Mouse (Mus musculus) E14TG2a.4 (cell line): ENCODE measurements around the gene Gpn1.
A peak's percentile ranks its signal among the peaks of the same experiment; 100 is the strongest.

Experiments
- H3K27me3 ChIP-seq: 2 replicates; pipeline ENCODE4 v1.6.1; 2014; ENCODE audit warnings: low read length, control low read depth; ENCODE audit not compliant: insufficient read depth
- H3K36me3 ChIP-seq: 2 replicates; pipeline ENCODE4 v1.6.1; 2014; ENCODE audit warnings: low read length, control low read depth; ENCODE audit not compliant: insufficient read depth
- H3K4me1 ChIP-seq: replicated peaks from 2 replicates; pipeline ENCODE4 v1.6.1; 2014; ENCODE audit warnings: low read depth, low read length, control low read depth
- H3K4me3 ChIP-seq: replicated peaks from 2 replicates; pipeline ENCODE4 v1.5.1; 2014; ENCODE audit warnings: mild to moderate bottlenecking, low read length
- H3K9me3 ChIP-seq: 2 replicates; pipeline ENCODE4 v1.6.1; 2014; ENCODE audit warnings: low read length, control low read depth
- CTCF ChIP-seq: conservative IDR thresholded peaks from 2 replicates; pipeline ENCODE4 v1.5.1; 2014; ENCODE audit warnings: low read length
- NANOG ChIP-seq: IDR thresholded peaks from 2 replicates; pipeline ENCODE4 v1.6.1; 2014; ENCODE audit warnings: borderline replicate concordance, low read length, mixed read lengths
- POU5F1 ChIP-seq: IDR thresholded peaks from 2 replicates; pipeline ENCODE4 v1.6.1; 2014; ENCODE audit warnings: low read length, borderline replicate concordance

Gpn1 gene

GRCm38 (mm10) chr5:31494513-31495297, at the start of gene Gpn1:
TSS of gene Gpn1 (plus strand) at chr5:31494741.
- Histone ChIP-seq H3K9me3 (no peaks in the 10 kb centered on the region), H3K27me3 (no peaks in the 10 kb centered on the region), H3K4me3 (peak within 1 kb of the TSS; percentile 88), H3K36me3 (peaks cover 41% of the 10 kb centered on the region), H3K4me1 (peaks cover 52% of the 10 kb centered on the region)
- no peak for TF ChIP-seq CTCF
- no peak for TF ChIP-seq NANOG
- no peak for TF ChIP-seq POU5F1

- TF ChIP-seq POU5F1 (no peak), CTCF (no peak), NANOG (no peak)
- no peaks in the 10 kb centered on the region for H3K9me3 ChIP-seq
- H3K36me3 ChIP-seq = no peaks in the 10 kb centered on the region
- H3K4me3 ChIP-seq = peak overlapping the region; percentile 33; the same call in 1 of the 2 replicates
- peaks cover 23% of the 10 kb centered on the region for H3K4me1 ChIP-seq
- peaks cover 3% of the 10 kb centered on the region for H3K27me3 ChIP-seq
Observed at GRCm38 (mm10) chr5:31451336-31451735, 43.2 kb upstream of the Gpn1 start.

GRCm38 (mm10) chr5:31451878-31452561, 42.5 kb upstream of the Gpn1 start, which contains the start of gene Zfp512:
TSS of gene Zfp512 (plus strand) at chr5:31452431.
- TF ChIP-seq NANOG (no peak), CTCF (no peak), POU5F1 (no peak)
- no peaks in the 10 kb centered on the region for H3K36me3 ChIP-seq
- peaks cover 23% of the 10 kb centered on the region for H3K4me1 ChIP-seq
- H3K4me3 ChIP-seq = peak within 1 kb of the TSS; percentile 80
- no peaks in the 10 kb centered on the region; the same call in none of the 2 replicates for H3K27me3 ChIP-seq
- no peaks in the 10 kb centered on the region for H3K9me3 ChIP-seq

GRCm38 (mm10) chr5:31452562-31452878, 42.0 kb upstream of the Gpn1 start:
- H3K4me3 ChIP-seq = peak overlapping the region; percentile 80
- H3K4me1 ChIP-seq = peaks cover 23% of the 10 kb centered on the region
- H3K36me3 ChIP-seq = no peaks in the 10 kb centered on the region
- no peaks in the 10 kb centered on the region; the same call in 1 of the 2 replicates for H3K27me3 ChIP-seq
- no peaks in the 10 kb centered on the region for H3K9me3 ChIP-seq
- TF ChIP-seq NANOG (no peak), CTCF (no peak), POU5F1 (no peak)

GRCm38 (mm10) chr5:31452886-31453410, 41.6 kb upstream of the Gpn1 start:
- H3K9me3 ChIP-seq = no peaks in the 10 kb centered on the region
- no peaks in the 10 kb centered on the region for H3K36me3 ChIP-seq
- peak overlapping the region; percentile 80 for H3K4me3 ChIP-seq
- H3K4me1 ChIP-seq = peaks cover 23% of the 10 kb centered on the region
- no peaks in the 10 kb centered on the region; the same call in 1 of the 2 replicates for H3K27me3 ChIP-seq
- TF ChIP-seq NANOG (no peak), CTCF (no peak), POU5F1 (no peak)

GRCm38 (mm10) chr5:31467798-31468197, 26.7 kb upstream of the Gpn1 start:
- Histone ChIP-seq H3K4me1 (peaks cover 16% of the 10 kb centered on the region), H3K4me3 (no peak overlapping the region), H3K27me3 (no peaks in the 10 kb centered on the region), H3K9me3 (no peaks in the 10 kb centered on the region), H3K36me3 (peaks cover 67% of the 10 kb centered on the region)
- no peak for TF ChIP-seq CTCF
- no peak for TF ChIP-seq NANOG
- no peak for TF ChIP-seq POU5F1

DNA sequence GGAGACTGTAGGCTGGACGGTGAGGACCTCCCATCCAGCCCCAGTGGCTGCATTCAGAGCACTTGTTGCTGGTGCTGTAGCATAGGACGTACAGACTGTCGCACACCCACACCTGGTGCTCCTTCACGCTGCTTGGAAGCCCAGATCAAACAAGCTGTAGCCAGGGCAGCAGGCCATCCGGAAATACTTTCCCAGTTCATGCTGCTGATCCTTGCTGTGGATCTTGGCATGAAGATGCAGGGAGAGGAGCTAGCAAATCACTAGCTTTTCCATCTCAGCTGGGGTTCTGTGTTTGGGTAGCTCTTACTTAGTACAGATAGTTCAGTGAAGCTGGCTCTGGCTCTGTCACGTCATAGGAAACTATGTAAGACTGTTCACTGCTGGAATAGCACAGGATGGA, 24.8 kb upstream of the Gpn1 start:
- H3K9me3 ChIP-seq = no peaks in the 10 kb centered on the region
- H3K27me3 ChIP-seq = no peaks in the 10 kb centered on the region
- H3K4me3 ChIP-seq = no peak overlapping the region
- TF ChIP-seq POU5F1 (no peak), NANOG (no peak), CTCF (no peak)
- peaks cover 87% of the 10 kb centered on the region for H3K36me3 ChIP-seq
- H3K4me1 ChIP-seq = peaks cover 13% of the 10 kb centered on the region

GRCm38 (mm10) chr5:31470334-31470733, 24.2 kb upstream of the Gpn1 start:
- no peaks in the 10 kb centered on the region for H3K9me3 ChIP-seq
- H3K36me3 ChIP-seq = peaks cover 90% of the 10 kb centered on the region
- TF ChIP-seq NANOG = no peak
- peak; percentile 80 for TF ChIP-seq CTCF
- TF ChIP-seq POU5F1 = no peak
- no peak overlapping the region for H3K4me3 ChIP-seq
- H3K4me1 ChIP-seq = peaks cover 13% of the 10 kb centered on the region
- H3K27me3 ChIP-seq = no peaks in the 10 kb centered on the region
